Mouse (Mus musculus) ES-E14 (cell line): ENCODE results near the gene Ogdhl.

Experiments used
- CHD2 ChIP-seq: IDR thresholded peaks from 2 replicates; pipeline ENCODE4 v1.6.1; 2014; ENCODE audit warnings: mild to moderate bottlenecking, low read depth, low read length, inconsistent platforms
- HCFC1 ChIP-seq: IDR thresholded peaks from 2 replicates; pipeline ENCODE4 v1.6.1; 2012; ENCODE audit warnings: low read length, inconsistent platforms, borderline replicate concordance; ENCODE audit not compliant: insufficient read depth
- MAFK ChIP-seq: IDR thresholded peaks from 2 replicates; pipeline ENCODE4 v1.6.1; 2014; ENCODE audit warnings: mild to moderate bottlenecking, low read depth, low read length, inconsistent platforms; ENCODE audit not compliant: insufficient read depth
- ZC3H11A ChIP-seq: IDR thresholded peaks from 2 replicates; pipeline ENCODE4 v1.6.1; 2012; ENCODE audit warnings: low read depth, mild to moderate bottlenecking, inconsistent platforms, low read length, borderline replicate concordance
- ZNF384 ChIP-seq: IDR thresholded peaks from 2 replicates; pipeline ENCODE4 v1.6.1; 2012; ENCODE audit warnings: low read depth, low read length, inconsistent platforms

DNA sequence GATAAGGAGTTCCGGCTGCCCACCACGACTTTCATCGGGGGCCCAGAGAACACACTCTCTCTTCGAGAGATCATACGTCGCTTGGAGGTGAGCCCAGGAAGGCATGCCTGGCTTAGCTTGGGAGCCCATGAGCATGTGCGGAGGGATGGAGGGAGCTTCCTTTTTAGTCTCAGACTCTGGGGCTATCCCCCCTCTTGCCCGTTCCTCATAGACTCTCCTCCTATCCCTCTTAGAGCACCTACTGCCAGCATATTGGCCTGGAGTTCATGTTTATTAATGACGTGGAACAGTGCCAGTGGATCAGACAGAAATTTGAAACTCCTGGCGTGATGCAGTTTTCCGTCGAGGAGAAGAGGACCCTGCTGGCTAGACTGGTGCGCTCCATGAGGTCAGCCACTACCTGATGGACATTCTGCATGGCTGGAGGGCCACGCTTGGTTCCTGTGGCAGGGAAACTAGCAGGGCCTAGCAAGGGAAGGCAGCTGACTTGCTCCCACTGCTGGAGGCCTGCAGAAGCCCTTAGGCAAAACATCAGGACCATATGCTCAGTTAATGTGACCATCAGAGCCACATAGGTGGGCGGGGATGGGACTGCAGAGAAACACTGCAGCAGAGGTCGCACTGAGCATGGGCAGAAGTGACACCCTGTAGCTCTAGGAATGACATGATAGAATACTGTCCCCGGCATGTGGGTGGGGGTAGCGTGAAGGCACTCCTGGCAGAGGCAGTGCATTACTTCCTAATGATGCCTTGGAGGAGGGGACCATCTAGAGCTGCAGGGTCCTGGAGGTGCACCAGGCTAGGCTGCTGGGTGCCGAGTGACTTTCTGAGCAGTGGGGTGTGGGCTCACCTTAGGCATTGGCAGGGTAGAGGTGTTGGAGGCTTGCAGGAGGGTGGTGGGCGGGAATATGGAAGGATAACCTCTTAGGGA lies 11.0 kb downstream of the Ogdhl start:
- no peak for TF ChIP-seq MAFK
- TF ChIP-seq CHD2, result no peak
- no peak for TF ChIP-seq ZC3H11A
- no peak for TF ChIP-seq ZNF384
- no peak for TF ChIP-seq HCFC1
